Mouse (Mus musculus): ENCODE measurements around the gene Ccl28.

GRCm38 (mm10) chr13:119681161-119681560 is 57.5 kb downstream of the Ccl28 start:
- TF ChIP-seq POLR2A (IDR thresholded peaks at IDR 0.05; ENCODE audit: borderline replicate concordance, extremely low read depth, low read depth, low read length) (no peak), CTCF (IDR thresholded peaks at IDR 0.05; ENCODE audit: insufficient read depth, low read length) (no peak)
